Mouse (Mus musculus): Measurements from ENCODE around the gene Kcnn1.
"Not testable (repeated sequence)": the region's sequence is repeated elsewhere in the genome, so short reads cannot be mapped to it uniquely, and the experiment has no call there.

Gene Kcnn1

GRCm38 (mm10) chr8:70839408-70840351, 23.4 kb downstream of the Kcnn1 start, which contains the start of gene Arrdc2:
TSS of gene Arrdc2 (minus strand) at chr8:70839720.
- DNase-seq: peak; percentile 100

GRCm38 (mm10) chr8:70838654-70839407, 24.2 kb downstream of the Kcnn1 start:
- DNase-seq: peak in 1 of 2 experiments; percentile 32

- no peak for DNase-seq
These were observed 26.4 kb downstream of the Kcnn1 start for GRCm38 (mm10) chr8:70836666-70837065.

- no peak for DNase-seq
These were observed 29.0 kb downstream of the Kcnn1 start for GRCm38 (mm10) chr8:70834071-70834470.

GRCm38 (mm10) chr8:70833520-70833919, 29.5 kb downstream of the Kcnn1 start:
- DNase-seq: peak; percentile 65 to 85

- peak; percentile 63 to 67 for DNase-seq
These were observed 30.0 kb downstream of the Kcnn1 start for GRCm38 (mm10) chr8:70833018-70833482.

GRCm38 (mm10) chr8:70832371-70832770, 30.7 kb downstream of the Kcnn1 start:
- DNase-seq: no peak

- no peak for DNase-seq
These were observed 31.5 kb downstream of the Kcnn1 start for GRCm38 (mm10) chr8:70831517-70831916.

GRCm38 (mm10) chr8:70827796-70828195, 35.3 kb downstream of the Kcnn1 start:
- no peak for DNase-seq

GRCm38 (mm10) chr8:70827010-70827409, 36.0 kb downstream of the Kcnn1 start:
- DNase-seq: no peak

- no peak for DNase-seq
These were observed 37.2 kb downstream of the Kcnn1 start for GRCm38 (mm10) chr8:70825816-70826215.

GRCm38 (mm10) chr8:70823802-70824201, 39.3 kb downstream of the Kcnn1 start:
- no peak for DNase-seq

- not testable (repeated sequence) for DNase-seq
These were observed 40.5 kb downstream of the Kcnn1 start for GRCm38 (mm10) chr8:70822594-70822993.

- DNase-seq: no peak
These were observed 41.1 kb downstream of the Kcnn1 start for GRCm38 (mm10) chr8:70821992-70822391.

- DNase-seq: peak; percentile 67 to 71
These were observed 41.6 kb downstream of the Kcnn1 start for GRCm38 (mm10) chr8:70821399-70821962.

- peak; percentile 94 to 96 for DNase-seq
These were observed 42.7 kb downstream of the Kcnn1 start for GRCm38 (mm10) chr8:70820101-70820935.

- peak; percentile 79 to 88 for DNase-seq
These were observed 46.4 kb downstream of the Kcnn1 start for GRCm38 (mm10) chr8:70816679-70817078.

GRCm38 (mm10) chr8:70812885-70813284, 50.2 kb downstream of the Kcnn1 start:
- DNase-seq: no peak

- DNase-seq: no peak
These were observed 51.0 kb downstream of the Kcnn1 start for GRCm38 (mm10) chr8:70812055-70812454.

GRCm38 (mm10) chr8:70810962-70811680, 51.9 kb downstream of the Kcnn1 start:
- DNase-seq: no peak

- no peak for DNase-seq
These were observed 53.9 kb downstream of the Kcnn1 start for GRCm38 (mm10) chr8:70808955-70809701.

Data from lung, adult 18-20 months (tissue).